Mouse (Mus musculus) kidney, embryonic 14.5 days (tissue): Measurements from ENCODE around the gene Hdlbp. TPM values are rescaled to one million over a fixed set of nuclear protein-coding genes. Genes with fewer than 3 reads are reported as not detected.
"Not testable (repeated sequence)": the region's sequence is repeated elsewhere in the genome, so short reads cannot be mapped to it uniquely, and the experiment has no call there.

Experiments used
- ATAC-seq: fragments of 200-750 bp; cut with Nextera tagmentation; 2 replicates; pipeline ENCODE4 v1.8.0; 2017; ENCODE audit warnings: moderate number of reproducible peaks, mild to moderate bottlenecking, moderate TSS enrichment, moderate library complexity; ENCODE audit not compliant: low FRiP score, low TSS enrichment
- H3K27ac ChIP-seq: fragments of 300-500 bp; sonication (generic); 2 replicates; pipeline ENCODE4 v1.5.1; 2014; ENCODE audit warnings: low read depth, mild to moderate bottlenecking, low read length, moderate library complexity, mixed read lengths
- H3K27me3 ChIP-seq: fragments of 300-500 bp; sonication (generic); 2 replicates; pipeline ENCODE4 v1.6.1; 2014; ENCODE audit warnings: mild to moderate bottlenecking, low read length; ENCODE audit not compliant: control insufficient read depth, insufficient read depth
- H3K36me3 ChIP-seq: fragments of 300-500 bp; sonication (generic); 2 replicates; pipeline ENCODE4 v1.6.1; 2014; ENCODE audit warnings: low read length, mixed read lengths; ENCODE audit not compliant: control insufficient read depth, insufficient read depth
- H3K4me1 ChIP-seq: fragments of 300-500 bp; sonication (generic); 2 replicates; pipeline ENCODE4 v1.6.1; 2014; ENCODE audit warnings: low read length, mixed read lengths; ENCODE audit not compliant: control insufficient read depth, insufficient read depth
- H3K4me2 ChIP-seq: fragments of 300-500 bp; sonication (generic); replicated peaks from 2 replicates; pipeline ENCODE4 v1.6.1; 2014; ENCODE audit warnings: low read depth, mild to moderate bottlenecking, low read length
- H3K4me3 ChIP-seq: fragments of 300-500 bp; sonication (generic); 2 replicates; pipeline ENCODE4 v1.5.1; 2014; ENCODE audit warnings: mild to moderate bottlenecking, low read length
- H3K9ac ChIP-seq: fragments of 300-500 bp; sonication (generic); 2 replicates; pipeline ENCODE4 v1.6.1; 2014; ENCODE audit warnings: low read depth, mild to moderate bottlenecking, low read length, moderate library complexity
- H3K9me3 ChIP-seq: fragments of 300-500 bp; sonication (generic); 2 replicates; pipeline ENCODE4 v1.6.1; 2016; ENCODE audit warnings: low read length; ENCODE audit not compliant: control insufficient read depth
- WGBS: fragments of 180-500 bp; shearing (Covaris S2); extraction: QIAGEN DNeasy Blood & Tissue Kit; methylation state at CpG from one replicate; pipeline ENCODE4 v1.1.7; 2014; 5-methylcytosine and 5-hydroxymethylcytosine counted together
- polyA plus RNA-seq: library from polyadenylated mRNA; unstranded; fragments of >200 nt; fragmentation: Nextera tagmentation; extraction: Ambion mirVana; gene quantifications from 2 replicates; pipeline ENCODE4 v1.2.1, GENCODE M21; 2014

Hdlbp gene
- polyA plus RNA-seq: 128 and 161 TPM in 2 replicates

- peak within 1 kb of the TSS; percentile 93 for H3K27ac ChIP-seq
- whole genome bisulfite sequencing: under 1% methylated on average over 68 of the region's 74 CpGs
- H3K4me2 ChIP-seq: peak within 1 kb of the TSS; percentile 68
- H3K9ac ChIP-seq: peak within 1 kb of the TSS; percentile 94
- ATAC-seq: peak; percentile 97
- no peaks in the 10 kb centered on the region for H3K27me3 ChIP-seq
- H3K36me3 ChIP-seq: no peaks in the 10 kb centered on the region
- peaks cover 10% of the 10 kb centered on the region for H3K4me1 ChIP-seq
- H3K9me3 ChIP-seq: no peaks in the 10 kb centered on the region
- peak within 1 kb of the TSS; percentile 86 for H3K4me3 ChIP-seq
These were observed at the start of gene Hdlbp for GRCm38 (mm10) chr1:93478586-93479475. TSS of gene Hdlbp (minus strand) at chr1:93478815.

GRCm38 (mm10) chr1:93522325-93522724 lies 43.7 kb upstream of the Hdlbp start:
- Histone ChIP-seq H3K4me2 (no peak overlapping the region), H3K4me1 (no peaks in the 10 kb centered on the region), H3K9ac (no peak overlapping the region), H3K9me3 (no peaks in the 10 kb centered on the region), H3K36me3 (no peaks in the 10 kb centered on the region), H3K4me3 (no peak overlapping the region), H3K27me3 (no peaks in the 10 kb centered on the region), H3K27ac (no peak overlapping the region)
- WGBS: 74% methylated on average over 1 of the region's 1 CpGs
- ATAC-seq: no peak

GRCm38 (mm10) chr1:93521491-93521890 lies 42.9 kb upstream of the Hdlbp start:
- Histone ChIP-seq H3K4me3 (no peak overlapping the region), H3K27me3 (no peaks in the 10 kb centered on the region), H3K36me3 (no peaks in the 10 kb centered on the region), H3K4me1 (no peaks in the 10 kb centered on the region), H3K9ac (no peak overlapping the region), H3K4me2 (no peak overlapping the region), H3K27ac (no peak overlapping the region), H3K9me3 (no peaks in the 10 kb centered on the region)
- no peak for ATAC-seq
- 59% methylated on average over 2 of the region's 2 CpGs for WGBS

GRCm38 (mm10) chr1:93513221-93513620 lies 34.6 kb upstream of the Hdlbp start:
- H3K27me3 ChIP-seq: no peaks in the 10 kb centered on the region
- H3K4me3 ChIP-seq: no peak overlapping the region; the same call in 1 of the 2 replicates
- no peak for ATAC-seq
- no peak overlapping the region for H3K9ac ChIP-seq
- 78% methylated on average over 14 of the region's 14 CpGs for WGBS
- H3K27ac ChIP-seq: no peak overlapping the region
- peak overlapping the region; percentile 80 for H3K4me2 ChIP-seq
- no peaks in the 10 kb centered on the region for H3K9me3 ChIP-seq
- H3K36me3 ChIP-seq: peaks cover 14% of the 10 kb centered on the region
- peaks cover 7% of the 10 kb centered on the region; the same call in 1 of the 2 replicates for H3K4me1 ChIP-seq

GRCm38 (mm10) chr1:93512351-93512690 lies 33.7 kb upstream of the Hdlbp start:
- peak overlapping the region; percentile 80 for H3K4me2 ChIP-seq
- WGBS: 2% methylated on average over 15 of the region's 15 CpGs
- H3K4me3 ChIP-seq: peak overlapping the region; percentile 74
- H3K9ac ChIP-seq: peak overlapping the region; percentile 81
- no peaks in the 10 kb centered on the region for H3K27me3 ChIP-seq
- H3K4me1 ChIP-seq: peaks cover 7% of the 10 kb centered on the region; the same call in 1 of the 2 replicates
- peak; percentile 58 for ATAC-seq
- H3K27ac ChIP-seq: peak overlapping the region; percentile 47; the same call in 1 of the 2 replicates
- no peaks in the 10 kb centered on the region for H3K9me3 ChIP-seq
- peaks cover 22% of the 10 kb centered on the region for H3K36me3 ChIP-seq

GRCm38 (mm10) chr1:93511585-93512350 lies 33.2 kb upstream of the Hdlbp start, which contains the start of gene Farp2:
TSS of gene Farp2 (plus strand) at chr1:93512079.
- WGBS: under 1% methylated on average over 69 of the region's 71 CpGs
- H3K27ac ChIP-seq: peak within 1 kb of the TSS; percentile 75; the same call in 1 of the 2 replicates

GRCm38 (mm10) chr1:93508576-93508975 lies 30.0 kb upstream of the Hdlbp start:
- not testable (repeated sequence) for H3K4me1 ChIP-seq, H3K27me3 ChIP-seq, ATAC-seq, H3K9me3 ChIP-seq, H3K9ac ChIP-seq, H3K4me3 ChIP-seq, H3K4me2 ChIP-seq, H3K27ac ChIP-seq
- WGBS: 63% methylated on average over 1 of the region's 1 CpGs
- H3K36me3 ChIP-seq: peaks cover 50% of the 10 kb centered on the region

More at GRCm38 (mm10) chr1:93511585-93512350, 33.2 kb upstream of the Hdlbp start, which contains the start of gene Farp2:
- H3K4me1 ChIP-seq: peaks cover 7% of the 10 kb centered on the region; the same call in 1 of the 2 replicates
- H3K9me3 ChIP-seq: no peaks in the 10 kb centered on the region
- peak; percentile 99 for ATAC-seq
- peak within 1 kb of the TSS; percentile 80 for H3K4me2 ChIP-seq
- peak within 1 kb of the TSS; percentile 74 for H3K4me3 ChIP-seq
- H3K9ac ChIP-seq: peak within 1 kb of the TSS; percentile 81
- H3K36me3 ChIP-seq: peaks cover 25% of the 10 kb centered on the region
- H3K27me3 ChIP-seq: no peaks in the 10 kb centered on the region

- H3K9me3 ChIP-seq: no peaks in the 10 kb centered on the region
- H3K4me3 ChIP-seq: no peak overlapping the region
- no peaks in the 10 kb centered on the region for H3K27me3 ChIP-seq
- H3K36me3 ChIP-seq: peaks cover 61% of the 10 kb centered on the region
- H3K27ac ChIP-seq: no peak overlapping the region
- 56% methylated on average over 10 of the region's 10 CpGs for WGBS
- no peak overlapping the region for H3K4me2 ChIP-seq
- H3K9ac ChIP-seq: no peak overlapping the region
- no peaks in the 10 kb centered on the region for H3K4me1 ChIP-seq
- no peak for ATAC-seq
These were observed 28.5 kb upstream of the Hdlbp start for GRCm38 (mm10) chr1:93506944-93507676.
